Mouse (Mus musculus): Measurements from ENCODE around the gene Atp6v1a.

The Atp6v1a gene

GRCm38 (mm10) chr16:44060604-44061286, 78.8 kb downstream of the Atp6v1a start:
- DNase-seq, result no peak

DNA sequence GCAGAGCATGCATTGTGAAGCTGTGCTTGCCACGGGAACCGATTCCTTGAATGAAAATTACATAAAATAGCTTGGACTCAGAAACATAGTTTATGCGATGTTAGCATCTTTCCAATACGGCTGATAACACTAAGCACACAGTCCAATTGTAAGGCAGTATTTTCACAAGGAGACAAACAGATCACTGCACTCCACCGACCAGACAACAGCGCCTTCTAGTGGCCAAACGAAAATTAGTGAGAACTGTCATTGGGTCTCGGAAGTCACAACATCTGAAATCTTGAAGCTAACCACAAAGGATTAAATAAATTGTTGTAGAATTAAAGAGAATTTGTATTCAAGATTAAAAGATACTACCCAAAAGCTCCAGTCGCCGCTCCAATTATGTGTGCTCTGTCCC, 80.8 kb downstream of the Atp6v1a start:
- peak; percentile 24 for DNase-seq

GRCm38 (mm10) chr16:44055766-44056165, 83.7 kb downstream of the Atp6v1a start:
- no peak for DNase-seq

DNA sequence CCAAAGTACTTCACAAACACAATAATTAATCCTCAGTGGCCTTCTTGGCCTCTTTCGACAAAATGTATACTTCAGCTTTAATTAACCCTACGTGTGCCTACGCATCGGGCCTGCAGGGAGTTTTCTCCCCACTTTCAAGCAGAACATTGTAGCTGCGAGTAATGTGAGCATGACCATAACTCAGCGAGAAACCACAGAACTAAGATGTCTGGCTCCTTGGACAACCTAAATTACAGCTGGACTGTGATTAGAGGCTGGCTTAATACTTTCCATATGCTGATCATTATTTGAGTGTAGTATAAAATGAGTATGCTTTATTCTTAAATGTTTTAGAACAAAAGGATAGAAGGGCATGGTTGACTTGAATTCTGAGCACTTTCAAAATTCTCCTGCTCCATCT, 86.2 kb downstream of the Atp6v1a start:
- DNase-seq, result no peak

GRCm38 (mm10) chr16:44052390-44052789, 87.1 kb downstream of the Atp6v1a start:
- DNase-seq, result no peak

GRCm38 (mm10) chr16:44050139-44050538, 89.4 kb downstream of the Atp6v1a start:
- DNase-seq, result no peak

GRCm38 (mm10) chr16:44039112-44039511, 100.4 kb downstream of the Atp6v1a start:
- DNase-seq, result no peak
